Comparison of ENCODE assay signal across 10 mouse cellular contexts in the genomic region with DNA sequence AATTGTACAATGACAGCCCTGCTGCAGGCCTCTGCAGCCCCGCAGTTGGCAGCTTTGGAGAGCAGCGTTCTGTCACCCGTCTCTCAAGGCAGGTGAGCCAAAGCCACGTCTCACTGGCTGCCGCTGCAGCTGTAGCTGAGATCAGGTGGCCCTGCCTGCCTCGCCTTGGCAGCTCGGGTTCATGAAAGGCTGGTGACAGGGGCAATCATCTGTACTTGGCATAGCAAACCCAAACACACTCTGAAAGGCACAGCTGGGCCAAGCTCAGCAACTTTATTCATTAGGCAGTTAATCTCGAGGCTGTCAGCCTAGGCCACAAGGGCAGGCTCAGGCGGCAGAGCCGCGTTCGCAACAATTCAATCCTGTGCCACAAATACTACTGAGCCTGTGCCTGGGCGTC.
DNase-seq lines count a peak whose midpoint lies in the region; ATAC-seq lines count a peak whose summit lies in the region.
"Had no signal": no experiment of that assay in that cellular context is flagged by ENCODE, and none has a peak within 500 bp of the region (broad histone marks: within the 10 kb centered on the region; RNA-seq: fewer than 3 reads in every experiment).

No protein-coding gene starts in this region.

- WGBS in heart, embryonic 10.5 days, result 55% methylated on average over 13 of the region's 13 CpGs
- WGBS in neural tube, embryonic 14.5 days, result 13% methylated on average over 13 of the region's 13 CpGs

- no peaks in the 10 kb centered on the region for H3K9me3 ChIP-seq in heart, embryonic 10.5 days
- no peaks in the 10 kb centered on the region for H3K9me3 ChIP-seq in neural tube, embryonic 14.5 days (ENCODE audit: control insufficient read depth, low read length)
- H3K9me3 ChIP-seq: heart, embryonic 13.5 days had no signal

- no peaks in the 10 kb centered on the region for H3K4me1 ChIP-seq in heart, embryonic 10.5 days
- peaks cover 10% of the 10 kb centered on the region; the same call in 1 of the 2 replicates for H3K4me1 ChIP-seq in neural tube, embryonic 14.5 days (ENCODE audit: control insufficient read depth, insufficient read depth, low read length)
- H3K4me1 ChIP-seq: heart, embryonic 13.5 days had no signal

- H3K27me3 ChIP-seq in heart, embryonic 10.5 days (ENCODE audit: insufficient read depth, poor library complexity, severe bottlenecking), result no peaks in the 10 kb centered on the region
- 0 out of 2 replicates have a peak, but pooled peaks cover 2% of the 10 kb centered on the region for H3K27me3 ChIP-seq in neural tube, embryonic 14.5 days (ENCODE audit: control insufficient read depth, insufficient read depth, low read length)

- no peak overlapping the region for H3K27ac ChIP-seq in heart, embryonic 10.5 days
- H3K27ac ChIP-seq in neural tube, embryonic 14.5 days (ENCODE audit: low read depth, low read length), result 0 out of 2 replicates have a peak overlapping the region, but pooled peaks have one; percentile 48
- H3K27ac ChIP-seq: heart, embryonic 13.5 days had no signal

- DNase-seq in heart, adult 18-20 months, result peak; percentile 12 to 53
- no peak for DNase-seq in heart, embryonic 10.5 days (ENCODE audit: low spot score)
- DNase-seq in heart, postnatal 10 days, result peak; percentile 25 to 46
- peak; percentile 19 for DNase-seq in kidney, postnatal 10 days
- DNase-seq in frontal cortex, adult 2 months (ENCODE audit: extremely low spot score in 1 of 2, low spot score in 1 of 2), result no peak
- no peak for DNase-seq in ovary, postnatal 36 days (ENCODE audit: low spot score)

- ATAC-seq in neural tube, embryonic 14.5 days (ENCODE audit: low read depth), result peak; percentile 70; the same call in 1 of the 2 replicates
- no peak for ATAC-seq in cerebellum, adult (ENCODE audit: insufficient number of reproducible peaks, low FRiP score, low TSS enrichment)

- no peak overlapping the region for H3K9ac ChIP-seq in neural tube, embryonic 14.5 days (replicated peaks; ENCODE audit: low read depth, low read length)
- H3K9ac ChIP-seq: heart, embryonic 13.5 days had no signal

- no peak overlapping the region for H3K4me3 ChIP-seq in heart, embryonic 10.5 days
- H3K4me3 ChIP-seq in neural tube, embryonic 14.5 days (ENCODE audit: low read depth, low read length), result no peak overlapping the region
- H3K4me3 ChIP-seq: heart, embryonic 13.5 days had no signal

- no peaks in the 10 kb centered on the region for H3K36me3 ChIP-seq in heart, embryonic 10.5 days
- no peaks in the 10 kb centered on the region for H3K36me3 ChIP-seq in neural tube, embryonic 14.5 days (ENCODE audit: control insufficient read depth, insufficient read depth, low read length)
- H3K36me3 ChIP-seq: heart, embryonic 13.5 days had no signal

- H3K4me2 ChIP-seq in neural tube, embryonic 14.5 days (ENCODE audit: low read depth, low read length), result no peak overlapping the region
- H3K4me2 ChIP-seq: heart, embryonic 13.5 days; liver, embryonic 11.5 days had no signal

- intact Hi-C loops in heart, postnatal 10 days (cut with DNase I), result no loop called here

Comparison
In these comparisons a context has a peak if more than half of its experiments do, and no peak if none do; other contexts are left out.
1. DNase-seq: peak in heart, adult 18-20 months (2 of 2), heart, postnatal 10 days (2 of 2) and kidney, postnatal 10 days (single experiment); none in heart, embryonic 10.5 days (single experiment), frontal cortex, adult 2 months (0 of 2) and ovary, postnatal 36 days (single experiment).